Mouse (Mus musculus) spleen, postnatal 10 days (tissue): Measurements from ENCODE around the gene Trpm4.
"Not testable (repeated sequence)": the region's sequence is repeated elsewhere in the genome, so short reads cannot be mapped to it uniquely, and the experiment has no call there.

Source experiments
- DNase-seq, 2 experiments: peaks; one replicate each; pipeline ENCODE4 v3.0.0; 2021 to 2022; ENCODE audit warnings: low spot score in 2 of 2

Trpm4 gene

GRCm38 (mm10) chr7:45255822-45256221, 77.8 kb downstream of the Trpm4 start:
- DNase-seq, result not testable (repeated sequence)

GRCm38 (mm10) chr7:45253806-45254205, 79.8 kb downstream of the Trpm4 start:
- DNase-seq, result no peak
